Mouse (Mus musculus) cerebellum, adult 18-20 months (tissue): ENCODE measurements at regions not wholly inside any gene's neighbourhood (a gene's known extent, or its start where the extent isn't known, plus 50 kb on each side); places are given as distances from the start of the nearest gene placed in this dataset.

Source experiments
- DNase-seq, 2 experiments: peaks; one replicate each; pipeline ENCODE4 v3.0.0; 2021

DNA sequence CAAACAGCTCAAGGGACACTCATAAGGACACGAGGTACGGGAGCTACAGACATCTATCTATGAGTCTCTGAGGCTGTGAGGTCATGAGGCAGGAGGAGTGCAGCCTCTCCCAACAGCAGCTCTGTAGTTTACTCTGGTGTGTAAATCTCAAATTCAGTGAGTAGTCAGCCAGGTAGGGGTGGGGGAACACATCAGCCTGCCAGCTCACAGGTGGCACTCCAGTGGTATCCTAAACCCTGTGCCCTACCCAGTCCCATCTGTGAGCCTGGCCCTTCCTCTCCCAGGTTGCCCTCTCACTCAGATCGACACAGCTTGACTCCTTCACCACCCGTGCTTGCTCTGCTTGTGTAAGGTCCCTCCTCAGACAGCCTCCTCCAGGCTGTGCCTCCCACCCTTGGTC lies 202.2 kb downstream of the Sipa1l2 start:
- DNase-seq: no peak

DNA sequence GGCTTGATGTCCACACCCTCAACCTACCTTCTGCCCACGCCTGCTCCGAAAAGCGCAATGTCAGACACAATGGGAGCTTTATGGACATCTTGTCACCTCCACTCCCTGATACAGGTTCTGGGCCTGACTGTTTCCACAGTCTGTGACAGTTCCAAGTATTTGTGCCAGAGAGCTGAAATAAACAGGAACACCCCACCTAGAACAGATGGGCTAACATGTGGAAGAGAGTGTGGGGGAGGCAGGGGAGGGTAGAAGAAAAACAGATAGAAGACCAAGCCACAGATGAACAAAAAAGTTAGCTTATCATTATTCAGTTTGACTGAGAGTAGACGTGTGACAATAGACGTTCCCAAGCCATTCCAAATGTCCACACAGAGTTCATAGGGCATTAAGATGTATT lies 204.6 kb downstream of the Sipa1l2 start:
- DNase-seq: no peak

DNA sequence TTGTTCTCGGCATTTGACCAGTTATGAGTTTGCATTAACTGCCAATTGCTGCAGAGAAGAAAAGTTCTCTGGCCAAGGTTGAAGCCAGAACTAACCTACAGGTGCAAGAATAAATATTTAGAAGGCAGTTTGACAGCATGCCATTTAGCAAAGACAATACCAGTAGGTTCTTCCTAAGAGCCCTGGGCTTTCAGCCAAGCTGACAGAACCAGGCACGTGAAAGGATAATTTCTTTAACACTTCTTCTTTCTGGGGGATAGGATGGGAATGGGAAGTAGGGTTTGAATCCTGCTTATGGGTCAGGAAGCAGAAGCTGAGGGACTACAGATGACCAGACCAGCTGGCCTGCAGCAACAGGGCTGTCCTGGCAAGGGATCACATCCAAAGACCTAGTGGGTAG lies 210.2 kb downstream of the Sipa1l2 start:
- DNase-seq: no peak

DNA sequence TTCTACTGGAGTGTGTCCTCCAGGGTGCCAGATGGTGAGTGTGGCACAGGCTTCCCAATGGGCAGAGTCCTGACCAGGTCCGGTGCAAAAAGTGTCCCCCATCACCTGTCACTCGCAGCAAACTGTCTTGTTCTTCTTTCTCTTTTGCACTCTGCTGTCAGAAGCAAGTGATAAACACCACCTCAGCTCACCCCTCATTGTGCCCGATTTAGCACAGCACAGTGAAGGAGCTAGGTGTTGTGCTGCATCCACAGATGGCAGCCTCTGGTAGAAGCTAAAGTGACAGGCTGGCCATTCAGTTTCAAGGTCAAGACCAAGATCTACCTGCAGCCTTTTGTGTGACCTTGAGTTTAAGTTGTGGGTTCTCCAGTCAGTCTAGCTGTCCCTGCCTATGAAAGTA lies 211.8 kb downstream of the Sipa1l2 start:
- no peak for DNase-seq

DNA sequence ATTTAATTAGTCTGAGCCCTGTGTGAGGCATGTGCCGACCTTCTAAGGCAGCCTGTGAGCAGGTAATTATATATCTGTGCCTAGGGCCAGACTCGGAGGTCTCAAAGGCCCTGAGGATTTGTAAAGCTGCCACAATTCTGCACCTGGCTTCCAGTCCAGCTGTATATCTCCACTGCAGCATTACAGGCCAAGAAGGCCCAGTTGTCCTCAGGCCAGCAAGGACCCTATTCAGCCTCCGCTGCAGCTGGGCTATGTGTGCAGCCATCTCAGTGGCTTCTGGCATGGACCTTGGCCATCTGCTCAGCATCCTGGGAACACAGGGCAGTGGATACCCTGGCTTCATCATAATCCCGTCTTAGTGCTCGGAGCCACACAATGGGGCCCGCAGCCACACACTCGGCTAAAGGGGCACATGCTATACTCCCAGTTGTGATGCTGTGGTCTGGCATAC lies 214.5 kb downstream of the Sipa1l2 start:
- no peak for DNase-seq

DNA sequence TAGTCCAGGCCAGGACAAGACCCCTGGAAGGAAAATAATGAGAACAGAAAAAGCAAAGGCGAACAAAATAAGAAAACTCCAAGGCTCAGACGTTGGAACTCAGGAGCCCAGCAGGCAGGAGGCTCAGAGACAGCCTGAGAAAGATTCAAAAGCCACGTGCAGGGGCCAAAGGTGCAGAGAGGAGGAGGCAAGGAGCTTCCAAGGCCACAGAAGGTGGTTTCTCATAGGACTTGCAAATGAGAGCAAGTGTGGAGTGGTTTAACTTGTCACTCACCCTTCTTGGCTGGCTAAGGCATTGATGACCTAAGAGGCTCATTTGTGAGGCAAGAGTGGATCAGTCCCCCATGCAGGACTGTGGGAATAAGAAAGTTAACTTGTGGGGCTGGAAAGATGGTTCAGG lies 217.3 kb downstream of the Sipa1l2 start:
- no peak for DNase-seq

DNA sequence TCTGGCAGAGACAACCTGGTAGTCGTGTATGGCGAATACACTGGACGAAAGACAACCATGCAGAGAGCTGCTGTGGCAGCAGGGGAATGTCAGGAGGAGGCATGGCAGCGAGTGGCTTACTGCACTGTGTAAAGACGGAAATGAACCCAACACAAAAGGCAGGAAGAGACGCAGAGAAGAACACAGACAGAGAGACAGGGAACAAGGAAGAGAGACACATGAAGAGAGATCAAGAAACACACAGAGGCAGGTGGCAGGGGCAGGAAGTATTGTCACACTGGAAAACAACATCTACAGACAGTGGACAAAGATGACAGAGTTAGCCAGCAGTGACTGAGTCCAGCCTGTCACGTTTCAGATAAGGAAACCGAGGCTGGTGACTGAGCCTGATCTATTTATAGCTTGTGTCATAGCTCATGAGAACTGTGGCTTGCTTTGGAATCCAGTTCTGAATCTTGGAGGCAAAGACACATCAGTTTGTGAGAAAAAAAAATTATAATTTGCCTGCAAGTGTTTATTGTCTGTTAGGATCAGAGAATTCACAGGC lies 218.0 kb downstream of the Sipa1l2 start:
- DNase-seq: no peak

DNA sequence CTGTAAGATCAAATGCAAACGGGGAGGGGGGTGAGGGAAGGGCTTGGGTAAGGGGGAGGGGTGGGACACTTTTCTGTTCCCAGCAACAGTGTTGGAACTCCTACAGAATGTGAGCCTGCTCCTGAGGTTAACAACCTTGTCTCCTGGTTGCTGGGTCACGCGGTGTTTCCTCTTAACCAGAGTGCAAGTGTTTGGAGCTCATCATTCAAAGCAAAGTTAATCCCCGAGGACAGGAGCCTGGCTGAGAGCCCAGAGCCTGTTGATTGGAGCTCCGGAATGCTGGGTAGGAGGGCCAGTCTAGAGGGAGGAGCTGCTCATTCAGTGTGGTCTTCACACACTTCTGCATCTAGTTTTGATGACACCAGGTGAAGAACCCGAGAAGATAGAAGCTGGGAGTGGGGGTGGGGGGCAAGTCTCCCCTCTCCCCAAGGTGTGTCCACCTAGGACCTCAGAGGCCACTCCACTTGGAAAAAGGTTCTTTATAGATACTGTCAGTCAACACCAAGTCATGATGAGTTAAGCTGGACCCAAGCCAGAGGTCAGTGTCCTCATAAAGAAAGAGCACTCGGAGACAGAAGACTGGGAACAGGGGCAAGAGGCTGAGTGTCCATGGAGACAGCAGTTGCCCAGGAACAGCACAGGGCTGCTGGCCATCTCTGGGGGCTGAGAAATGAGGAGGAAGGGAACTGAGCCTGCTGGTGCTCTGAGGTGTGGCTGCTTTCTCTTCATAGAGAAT lies 220.2 kb downstream of the Sipa1l2 start:
- peak in 1 of 2 experiments; percentile 26 for DNase-seq

DNA sequence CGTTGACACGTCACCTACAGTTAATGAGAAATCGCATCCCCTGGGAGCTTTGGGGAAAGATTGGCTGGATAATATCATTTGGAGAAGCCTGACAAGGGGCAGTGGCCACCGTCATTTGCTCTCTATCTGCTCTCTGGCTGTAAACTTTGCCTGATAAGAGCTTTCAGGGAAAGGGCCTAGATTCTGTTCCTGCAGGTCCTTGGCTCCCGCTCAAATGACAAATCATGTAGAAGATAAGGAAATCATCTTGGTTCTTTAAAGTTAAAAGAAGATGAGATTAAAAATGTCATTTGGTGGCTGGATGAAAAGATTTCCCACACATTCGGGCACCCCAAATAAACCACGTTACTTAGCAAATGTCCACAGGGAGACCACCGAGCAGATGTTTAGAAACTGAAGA lies 223.4 kb downstream of the Sipa1l2 start:
- no peak for DNase-seq

DNA sequence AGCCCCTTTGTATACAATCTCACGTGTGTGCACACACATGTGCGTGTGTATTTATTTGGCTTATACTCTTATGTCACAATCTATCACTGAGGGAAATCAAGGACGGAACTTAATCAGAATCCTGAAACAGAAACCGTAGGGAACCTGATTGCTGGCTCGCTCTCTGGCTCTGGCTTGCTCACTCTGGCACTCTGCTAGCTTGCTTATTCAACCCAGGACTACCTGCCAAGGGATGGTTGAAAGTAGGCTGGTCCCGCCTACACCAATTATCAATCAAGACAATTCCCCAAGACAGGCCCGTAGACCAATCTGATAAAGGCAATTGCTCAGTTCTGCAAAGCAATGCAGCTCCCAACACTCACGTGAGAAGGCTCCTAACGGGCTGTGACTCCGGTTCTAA lies 224.0 kb downstream of the Sipa1l2 start:
- DNase-seq: peak in 1 of 2 experiments; percentile 20

DNA sequence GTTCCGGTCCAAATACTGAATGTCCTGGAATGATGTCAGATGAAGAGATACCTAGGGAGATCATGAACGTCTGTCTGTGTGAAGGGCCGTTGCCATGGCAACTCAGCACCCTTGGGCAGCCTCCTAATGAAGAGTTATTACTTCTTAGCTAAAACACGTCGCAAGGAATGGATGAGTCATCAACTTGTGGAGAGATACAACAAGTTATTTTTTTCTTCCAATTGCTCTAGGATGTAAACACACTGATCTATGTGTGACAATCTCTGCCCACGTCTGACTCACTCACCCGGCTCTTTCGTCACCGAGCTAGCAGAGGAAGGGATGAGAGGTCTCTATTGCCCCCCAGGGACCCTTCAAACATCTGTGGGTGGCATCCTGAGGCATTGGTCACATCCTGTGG lies 225.7 kb downstream of the Sipa1l2 start:
- no peak for DNase-seq

DNA sequence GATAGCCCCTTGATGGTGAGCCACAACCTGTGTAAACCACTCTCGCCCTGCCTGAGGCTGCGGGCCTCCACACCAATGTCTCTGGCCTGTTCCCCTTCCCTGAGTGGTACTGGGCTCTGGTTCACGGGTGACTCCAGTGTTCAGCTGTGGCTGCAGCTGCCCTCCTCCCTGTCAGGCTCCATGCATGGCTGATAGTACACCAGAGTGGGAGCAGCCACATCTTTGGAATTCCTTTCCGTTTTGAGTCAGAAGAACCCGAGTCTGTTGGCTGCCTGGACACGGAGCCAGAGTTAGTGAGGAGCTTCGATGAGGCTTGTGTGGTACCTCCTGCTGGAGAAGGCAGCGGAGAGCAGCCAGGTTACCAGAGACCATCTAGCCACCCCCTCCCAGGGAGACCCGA lies 227.1 kb downstream of the Sipa1l2 start:
- no peak for DNase-seq

DNA sequence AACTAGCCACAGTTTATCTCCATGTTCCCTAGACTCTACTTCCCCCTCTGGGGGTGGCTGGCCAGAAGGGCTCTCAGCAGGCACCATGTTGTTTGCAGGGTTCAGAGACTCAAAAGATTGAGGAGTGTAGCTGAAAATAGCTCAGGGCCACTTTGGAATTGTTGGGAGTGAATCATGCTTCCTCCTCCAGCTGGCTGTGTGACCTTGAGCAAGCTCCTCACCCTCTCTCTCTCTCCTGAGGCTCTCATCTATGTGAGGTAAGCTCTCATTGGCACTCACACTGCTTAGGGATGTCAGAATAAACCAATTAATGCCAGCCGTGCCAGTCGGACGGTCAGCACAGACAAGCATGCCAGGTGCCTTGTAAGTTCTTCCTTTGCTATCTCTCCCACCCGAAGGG lies 228.0 kb downstream of the Sipa1l2 start:
- DNase-seq: peak; percentile 22 to 37

DNA sequence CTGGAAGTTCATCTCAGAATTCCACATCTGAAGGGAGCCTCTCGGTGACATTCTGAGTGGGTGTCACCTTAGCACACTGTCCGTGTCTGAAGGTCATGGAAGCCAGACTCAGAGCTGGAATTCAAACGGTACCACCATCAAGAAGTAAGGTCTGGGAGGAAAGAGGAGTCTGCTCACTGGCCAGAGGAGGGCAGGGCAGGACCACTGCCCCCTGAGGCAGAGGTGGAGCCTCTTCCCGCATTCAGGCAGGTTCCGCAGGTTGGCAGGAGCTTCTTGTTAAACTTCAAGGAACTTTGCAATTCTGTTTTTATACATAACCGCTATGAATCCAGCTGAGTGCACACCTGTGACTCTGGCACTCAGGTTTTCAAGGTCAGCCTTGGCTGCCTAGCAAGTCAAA lies 231.4 kb downstream of the Sipa1l2 start:
- DNase-seq: no peak

DNA sequence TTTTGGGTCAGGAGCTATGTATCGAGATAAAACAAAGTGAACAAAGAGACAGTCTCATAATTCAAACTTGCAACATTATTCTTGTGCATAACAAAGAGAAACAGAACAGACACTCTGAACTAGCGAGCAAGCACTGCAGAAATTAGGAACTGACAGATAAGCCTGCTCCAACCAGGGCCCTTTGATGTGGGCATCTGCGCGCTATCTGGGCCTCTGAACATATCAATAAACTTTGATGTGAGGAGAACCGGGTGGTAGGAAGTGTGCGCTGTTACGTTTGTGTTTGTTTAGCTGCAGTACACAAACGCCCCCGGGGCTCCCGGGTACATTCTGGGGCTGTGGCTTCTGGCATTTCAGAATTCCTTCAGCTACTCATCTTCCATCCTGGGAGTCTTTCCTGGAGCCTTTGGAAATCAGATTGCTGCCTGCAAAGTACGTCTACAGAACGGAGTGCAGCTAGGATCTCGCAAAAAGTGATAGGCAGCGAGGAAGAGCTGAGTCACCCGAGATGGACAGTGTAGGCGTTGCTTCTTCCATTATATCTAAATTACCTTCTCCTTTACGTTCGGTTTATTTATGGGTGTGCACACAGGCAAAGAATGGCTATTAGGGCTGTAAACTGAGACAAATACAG lies 232.0 kb downstream of the Sipa1l2 start:
- no peak for DNase-seq

DNA sequence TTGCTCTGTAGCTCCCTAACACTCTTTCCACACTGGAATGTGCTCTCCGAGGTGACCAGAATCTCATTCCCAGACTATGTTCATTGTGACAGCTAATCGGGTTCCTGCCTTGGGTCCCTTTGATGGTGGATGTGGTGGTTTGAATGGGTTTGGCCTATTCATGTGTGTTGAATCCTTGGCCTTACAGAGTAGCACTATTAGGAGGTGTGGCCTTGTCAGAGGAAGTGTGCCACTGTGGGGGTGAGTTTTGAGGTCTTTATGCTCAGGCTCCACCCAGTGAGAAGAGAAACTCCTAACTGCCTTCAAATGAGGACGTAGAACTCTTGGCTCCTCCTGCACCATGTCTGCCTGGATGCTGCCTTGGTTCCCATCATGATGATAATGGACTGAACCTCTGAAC lies 232.8 kb downstream of the Sipa1l2 start:
- no peak for DNase-seq

DNA sequence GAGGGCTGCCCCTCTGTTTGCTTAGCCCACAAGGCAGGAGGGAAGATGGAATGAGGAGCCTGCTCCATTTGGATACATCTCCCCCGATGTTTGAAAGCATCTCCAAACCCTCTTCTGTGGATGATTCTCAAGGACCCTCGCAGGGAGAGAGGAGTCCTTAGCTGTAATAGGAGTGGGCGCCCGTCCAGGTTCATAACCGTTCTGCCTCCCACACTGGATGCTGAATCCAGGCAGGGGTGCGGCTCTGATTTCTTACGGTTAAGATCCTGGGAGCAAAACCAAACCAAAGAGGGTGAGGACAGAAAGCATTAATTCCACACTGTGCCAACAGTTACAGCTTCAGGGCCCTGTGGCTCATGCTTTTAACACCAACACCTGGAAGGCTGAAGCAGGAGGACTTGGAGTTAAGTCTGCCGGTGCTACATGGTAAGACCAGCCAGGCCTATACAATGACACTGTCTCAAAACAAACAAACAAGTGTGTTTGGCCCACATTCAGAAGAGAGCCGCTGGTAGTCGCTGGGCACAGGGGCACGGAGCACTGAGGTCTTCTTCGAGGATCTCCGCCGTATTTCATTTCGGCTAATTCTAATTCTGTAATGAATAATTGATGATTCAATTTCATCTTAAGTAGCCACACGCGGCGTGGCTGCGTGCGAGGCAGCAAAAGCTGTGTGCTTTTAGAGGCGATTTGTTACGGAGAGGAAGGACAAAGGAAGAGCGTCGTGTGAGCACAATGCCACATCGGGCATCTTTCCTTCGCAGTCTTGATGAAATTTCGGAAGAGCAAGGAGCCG lies 233.8 kb downstream of the Sipa1l2 start:
- no peak for DNase-seq

DNA sequence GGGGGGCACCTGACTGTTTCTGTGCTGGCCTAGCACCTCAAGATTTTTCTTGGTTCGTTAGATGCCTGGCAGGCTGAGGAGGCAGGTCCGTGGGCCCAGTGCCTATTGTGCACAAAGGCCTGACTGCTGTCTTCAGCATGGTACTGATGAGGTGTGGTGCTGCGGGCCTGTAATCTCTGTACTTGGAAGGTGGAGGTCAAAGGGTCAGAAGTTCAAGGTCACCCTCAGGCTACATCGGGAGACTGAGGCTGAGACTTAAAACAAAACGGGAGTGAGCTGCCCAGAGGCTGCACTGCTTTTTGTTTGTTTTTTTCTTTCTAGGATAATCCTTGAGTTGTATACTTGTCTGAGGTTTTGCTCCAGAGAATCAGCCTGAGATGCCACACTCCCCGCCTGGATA lies 234.4 kb downstream of the Sipa1l2 start:
- DNase-seq: no peak

DNA sequence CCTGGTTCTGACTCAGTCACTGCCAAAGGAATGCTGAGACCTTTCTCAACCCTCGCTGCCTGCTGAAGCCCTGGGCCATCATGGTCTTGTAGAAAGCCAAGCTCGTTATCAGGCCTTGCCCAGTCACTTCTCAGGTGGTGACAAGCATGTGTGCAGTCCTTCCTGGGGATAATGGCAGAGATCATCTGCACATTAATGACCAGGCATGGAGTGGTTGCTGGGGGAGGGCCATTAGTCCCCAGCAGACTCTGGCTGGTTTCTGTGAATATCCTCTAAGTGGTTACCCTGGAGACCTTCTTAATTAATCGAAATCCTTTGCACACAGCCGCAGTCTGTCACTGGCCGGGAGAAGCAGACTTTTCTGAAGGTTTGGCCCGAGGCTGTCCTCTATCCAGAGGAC lies 239.0 kb downstream of the Sipa1l2 start:
- DNase-seq: no peak

DNA sequence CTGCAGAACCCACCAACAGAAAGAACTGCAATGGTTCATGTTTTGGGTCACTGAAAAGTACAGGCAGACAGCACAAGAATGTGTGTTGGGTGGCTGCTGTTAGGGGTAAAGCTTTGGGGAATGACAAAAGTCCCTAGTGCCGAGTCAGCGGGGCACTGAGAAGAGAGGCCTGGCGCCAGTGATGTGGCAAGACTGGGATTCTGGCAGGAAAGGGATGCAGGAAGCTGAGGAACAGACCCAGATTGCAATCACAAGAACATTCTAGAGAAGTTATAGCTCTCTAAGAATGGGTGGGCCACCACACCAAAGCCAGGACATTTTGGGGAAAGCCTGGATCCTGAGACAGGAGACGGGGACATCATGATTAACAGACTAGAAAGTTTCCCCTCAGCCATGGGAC lies 241.0 kb downstream of the Sipa1l2 start:
- DNase-seq: no peak

DNA sequence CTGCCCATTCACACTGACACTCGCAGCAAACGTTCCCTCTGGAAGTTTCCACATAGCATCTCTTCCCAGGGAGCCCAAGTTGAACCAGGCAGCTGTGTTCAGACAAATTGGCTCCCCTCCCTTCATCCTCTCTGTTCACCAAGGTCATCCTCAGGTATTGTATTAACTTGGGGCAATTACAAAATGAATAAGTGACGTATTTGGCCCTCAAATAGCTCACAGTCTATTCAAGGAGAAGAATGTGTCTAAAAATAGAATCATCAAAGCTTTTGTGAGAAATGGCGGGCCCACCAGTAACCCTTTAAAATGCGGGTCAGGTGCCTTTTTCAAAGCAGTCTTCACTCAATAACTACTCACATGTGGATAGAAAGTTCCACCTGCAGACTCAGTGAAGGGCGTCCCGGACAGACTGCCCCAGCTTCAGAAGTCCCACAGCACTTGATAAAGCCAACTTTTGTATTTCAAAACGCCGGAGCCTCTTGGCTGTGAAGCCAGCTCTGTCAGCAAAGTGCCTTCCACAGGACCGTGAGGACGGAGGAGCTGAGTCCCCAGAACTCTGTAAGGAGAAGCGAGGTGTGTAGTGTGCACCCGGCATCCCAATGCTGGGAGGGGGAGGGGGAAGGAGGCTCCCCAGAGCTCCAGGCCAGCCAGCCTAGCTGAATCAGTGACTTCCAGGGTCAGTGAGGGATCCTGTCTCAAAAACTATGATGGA lies 241.9 kb downstream of the Sipa1l2 start:
- DNase-seq: no peak

DNA sequence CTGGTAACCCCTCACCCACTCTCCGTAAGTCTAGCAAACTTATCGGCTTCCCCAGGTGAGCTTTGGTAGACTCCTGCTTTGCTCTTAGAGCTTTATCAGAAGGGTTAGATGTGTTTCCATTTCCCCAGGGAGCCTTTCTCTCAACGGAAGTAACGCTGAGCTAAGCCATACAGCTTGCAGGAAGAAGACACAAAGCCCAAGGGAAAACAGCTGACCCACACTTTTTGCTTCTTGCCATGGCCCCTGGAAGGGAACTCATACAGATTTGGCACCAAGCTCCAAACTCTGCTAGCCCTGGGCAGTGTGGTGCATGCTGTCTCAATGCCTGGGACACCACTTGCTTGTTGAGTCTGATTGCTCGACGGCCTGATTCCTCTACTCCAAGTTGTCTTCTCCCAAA lies 242.6 kb downstream of the Sipa1l2 start:
- no peak for DNase-seq

DNA sequence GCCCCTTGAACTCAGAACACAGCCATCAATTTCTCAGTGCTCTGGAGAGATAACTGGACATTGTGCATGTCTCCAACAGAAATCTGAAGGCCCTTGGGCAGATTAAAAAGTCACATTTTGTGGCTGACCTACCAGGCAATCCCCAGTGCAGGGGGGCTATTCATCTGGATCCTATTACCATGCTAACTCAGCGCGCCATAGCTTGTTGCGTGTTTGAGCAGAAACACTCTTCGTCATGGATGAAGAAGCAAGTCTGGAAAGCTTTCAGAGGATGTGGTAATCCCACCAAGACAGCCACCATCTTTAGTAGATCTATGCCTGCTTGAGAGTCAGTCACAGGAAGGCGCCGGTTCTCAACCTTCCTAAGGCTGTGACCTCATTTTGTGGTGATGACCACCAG lies 243.9 kb downstream of the Sipa1l2 start:
- no peak for DNase-seq
